Mouse (Mus musculus) limb, embryonic 15.5 days (tissue): ENCODE results near the gene Lrtm2. TPM values are rescaled to one million over a fixed set of nuclear protein-coding genes. Genes with fewer than 3 reads are reported as not detected.

ENCODE experiments used
- ATAC-seq: fragments of 200-750 bp; cut with Nextera tagmentation; 2 replicates; pipeline ENCODE4 v1.8.0; 2017; ENCODE audit warnings: low read depth, moderate TSS enrichment; ENCODE audit not compliant: insufficient number of reproducible peaks, low FRiP score, low TSS enrichment
- H3K27ac ChIP-seq: fragments of 300-500 bp; sonication (generic); 2 replicates; pipeline ENCODE4 v1.5.1; 2015; ENCODE audit warnings: moderate library complexity, mild to moderate bottlenecking, inconsistent platforms
- H3K27me3 ChIP-seq: fragments of 300-500 bp; sonication (generic); 2 replicates; pipeline ENCODE4 v1.6.1; 2015; ENCODE audit warnings: inconsistent platforms
- H3K36me3 ChIP-seq: fragments of 300-500 bp; sonication (generic); 2 replicates; pipeline ENCODE4 v1.6.1; 2015; ENCODE audit warnings: inconsistent platforms
- H3K4me1 ChIP-seq: fragments of 300-500 bp; sonication (generic); 2 replicates; pipeline ENCODE4 v1.6.1; 2015; ENCODE audit warnings: inconsistent platforms
- H3K4me2 ChIP-seq: fragments of 300-500 bp; sonication (generic); 2 replicates; pipeline ENCODE4 v1.6.1; 2015; ENCODE audit warnings: mild to moderate bottlenecking, inconsistent platforms
- H3K4me3 ChIP-seq: fragments of 300-500 bp; sonication (generic); 2 replicates; pipeline ENCODE4 v1.5.1; 2015; ENCODE audit warnings: mild to moderate bottlenecking, inconsistent platforms
- H3K9ac ChIP-seq: fragments of 300-500 bp; sonication (generic); 2 replicates; pipeline ENCODE4 v1.6.1; 2015; ENCODE audit warnings: inconsistent platforms
- H3K9me3 ChIP-seq: fragments of 300-500 bp; sonication (generic); 2 replicates; pipeline ENCODE4 v1.6.1; 2016; ENCODE audit warnings: inconsistent platforms
- WGBS: fragments of 180-500 bp; shearing (Covaris S2); methylation state at CpG from one replicate; pipeline ENCODE4 v1.1.7; 2015; 5-methylcytosine and 5-hydroxymethylcytosine counted together
- polyA plus RNA-seq: library from polyadenylated mRNA; unstranded; fragments of >200 nt; fragmentation: Nextera tagmentation; extraction: Ambion mirVana; gene quantifications from 2 replicates; pipeline ENCODE4 v1.2.1, GENCODE M21; 2015

Gene Lrtm2
- polyA plus RNA-seq, 1 experiment from 2014 or later: 0.10 TPM

- H3K36me3 ChIP-seq: no peaks in the 10 kb centered on the region
- H3K27me3 ChIP-seq: peaks cover 50% of the 10 kb centered on the region
- no peak overlapping the region for H3K4me3 ChIP-seq
- H3K9me3 ChIP-seq: no peaks in the 10 kb centered on the region
- H3K27ac ChIP-seq: no peak overlapping the region
- H3K9ac ChIP-seq: no peak overlapping the region
- H3K4me1 ChIP-seq: peaks cover 17% of the 10 kb centered on the region
- ATAC-seq: no peak
- 4% methylated on average over 3 of the region's 3 CpGs for WGBS
- H3K4me2 ChIP-seq: no peak overlapping the region
These were observed 2.6 kb upstream of the Lrtm2 start for GRCm38 (mm10) chr6:119333202-119333601.

GRCm38 (mm10) chr6:119332111-119332510 lies 1.5 kb upstream of the Lrtm2 start:
- H3K4me1 ChIP-seq: peaks cover 17% of the 10 kb centered on the region
- H3K4me2 ChIP-seq: no peak overlapping the region
- H3K9me3 ChIP-seq: no peaks in the 10 kb centered on the region
- peaks cover 61% of the 10 kb centered on the region for H3K27me3 ChIP-seq
- 0% methylated on average over 1 of the region's 1 CpGs for WGBS
- no peak overlapping the region for H3K4me3 ChIP-seq
- no peak overlapping the region for H3K27ac ChIP-seq
- H3K9ac ChIP-seq: no peak overlapping the region
- no peak for ATAC-seq
- H3K36me3 ChIP-seq: no peaks in the 10 kb centered on the region

DNA sequence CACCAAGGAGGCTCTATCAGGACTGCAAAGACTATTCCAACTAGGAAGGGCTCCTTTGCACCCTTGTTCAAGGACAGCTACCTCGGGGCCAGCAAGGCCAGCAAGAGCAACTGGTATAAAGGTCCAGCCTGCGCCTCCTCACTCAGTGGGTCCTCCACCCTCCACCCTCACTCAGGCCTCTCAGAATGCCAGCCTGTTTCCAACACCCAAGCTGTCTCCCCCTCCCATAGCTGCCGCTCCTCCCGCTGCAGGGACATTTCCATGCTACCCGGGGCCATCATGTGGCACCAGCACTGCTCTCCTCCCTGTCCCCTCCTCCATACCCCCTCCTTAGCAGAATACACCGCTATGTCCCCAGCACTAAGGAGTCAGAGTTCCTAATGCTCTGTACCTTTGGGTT lies 630 bp downstream of the Lrtm2 start:
- no peak for ATAC-seq
- H3K9ac ChIP-seq: no peak overlapping the region
- WGBS: 12% methylated on average over 6 of the region's 6 CpGs
- H3K4me3 ChIP-seq: no peak overlapping the region
- peaks cover 79% of the 10 kb centered on the region for H3K27me3 ChIP-seq
- H3K9me3 ChIP-seq: no peaks in the 10 kb centered on the region
- peaks cover 18% of the 10 kb centered on the region for H3K4me1 ChIP-seq
- H3K36me3 ChIP-seq: no peaks in the 10 kb centered on the region
- H3K27ac ChIP-seq: no peak overlapping the region
- no peak overlapping the region for H3K4me2 ChIP-seq

GRCm38 (mm10) chr6:119329215-119329714 lies 1.3 kb downstream of the Lrtm2 start:
- peaks cover 82% of the 10 kb centered on the region for H3K27me3 ChIP-seq
- no peak overlapping the region for H3K4me2 ChIP-seq
- WGBS: 3% methylated on average over 8 of the region's 8 CpGs
- no peak overlapping the region for H3K9ac ChIP-seq
- peaks cover 19% of the 10 kb centered on the region for H3K4me1 ChIP-seq
- H3K9me3 ChIP-seq: no peaks in the 10 kb centered on the region
- ATAC-seq: no peak
- no peaks in the 10 kb centered on the region for H3K36me3 ChIP-seq
- no peak overlapping the region for H3K4me3 ChIP-seq
- no peak overlapping the region for H3K27ac ChIP-seq

DNA sequence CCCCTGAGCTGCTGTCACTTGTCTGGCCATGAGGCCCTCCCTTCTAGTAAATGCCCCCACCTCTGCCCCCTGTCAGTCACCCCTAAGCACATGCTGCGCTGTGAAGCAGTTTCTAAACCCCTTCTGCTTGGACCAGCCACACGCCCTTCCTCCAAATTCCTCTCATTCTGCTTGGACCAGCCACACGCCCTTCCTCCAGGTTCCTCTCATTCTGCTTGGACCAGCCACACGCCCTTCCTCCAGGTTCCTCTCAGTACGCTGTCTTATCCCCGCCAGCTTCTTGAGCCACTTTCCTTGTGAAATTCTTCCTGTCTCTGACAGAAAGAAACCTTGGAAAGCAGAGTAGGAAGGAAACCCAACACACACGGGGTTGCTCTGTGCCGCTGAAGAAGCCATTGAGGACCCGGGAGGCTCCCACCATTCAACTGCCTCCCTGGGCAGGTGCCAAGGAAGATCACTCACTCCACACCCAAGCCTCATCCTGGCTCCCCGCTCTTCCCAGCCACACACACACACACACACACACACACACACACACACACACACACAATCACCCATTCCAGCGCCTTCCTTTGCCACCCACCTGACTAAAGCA lies 1.9 kb downstream of the Lrtm2 start:
- H3K27me3 ChIP-seq: peaks cover 86% of the 10 kb centered on the region
- 14% methylated on average over 11 of the region's 11 CpGs for WGBS
- H3K4me3 ChIP-seq: no peak overlapping the region
- H3K4me1 ChIP-seq: peaks cover 19% of the 10 kb centered on the region
- H3K9ac ChIP-seq: no peak overlapping the region
- no peaks in the 10 kb centered on the region for H3K36me3 ChIP-seq
- no peak overlapping the region for H3K4me2 ChIP-seq
- no peak for ATAC-seq
- H3K9me3 ChIP-seq: no peaks in the 10 kb centered on the region
- no peak overlapping the region for H3K27ac ChIP-seq

DNA sequence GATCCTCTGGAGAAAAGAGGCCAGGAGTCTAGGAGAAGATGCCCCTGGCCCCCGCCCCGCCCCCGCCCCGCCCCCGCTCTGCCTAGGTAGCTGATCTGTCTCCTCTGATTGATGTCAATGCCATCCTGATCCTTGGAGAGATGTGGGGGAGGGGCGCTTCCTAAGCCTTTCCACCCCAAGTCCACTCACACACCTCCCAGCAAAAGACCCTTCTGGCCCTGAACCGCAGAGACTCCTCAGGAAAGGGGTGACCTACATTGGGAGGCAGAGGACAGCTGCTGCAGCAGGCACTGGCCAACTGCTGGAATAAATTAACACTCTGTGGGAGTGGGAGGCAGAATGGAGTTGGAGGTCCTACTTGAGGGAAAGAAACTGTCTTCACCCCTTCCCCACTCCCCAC lies 4.0 kb downstream of the Lrtm2 start:
- ATAC-seq: no peak

DNA sequence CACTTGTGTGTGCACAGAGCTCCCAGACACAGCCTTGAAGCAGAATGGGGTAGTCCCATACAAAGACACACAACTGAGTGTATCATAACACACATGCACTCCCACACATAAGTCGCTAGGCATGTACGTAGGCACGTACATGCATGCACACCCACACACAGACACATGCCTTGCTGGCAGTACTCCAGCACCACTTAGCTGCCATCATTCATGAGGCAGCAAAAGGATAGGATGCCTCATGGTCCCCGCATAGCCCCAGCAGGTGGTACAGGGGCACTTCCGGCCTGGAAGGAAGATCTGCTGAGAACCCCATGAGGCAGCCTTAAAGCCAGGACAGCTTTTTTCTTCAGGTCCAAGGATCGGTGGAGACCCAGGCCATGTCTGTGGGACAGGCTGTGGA lies 4.6 kb downstream of the Lrtm2 start:
- Histone ChIP-seq H3K36me3 (no peaks in the 10 kb centered on the region), H3K4me1 (peaks cover 19% of the 10 kb centered on the region), H3K4me3 (no peak overlapping the region), H3K9ac (no peak overlapping the region), H3K27me3 (peaks cover 66% of the 10 kb centered on the region), H3K4me2 (no peak overlapping the region), H3K27ac (no peak overlapping the region), H3K9me3 (no peaks in the 10 kb centered on the region)
- ATAC-seq: no peak
- WGBS: 66% methylated on average over 6 of the region's 6 CpGs

More for the DNA sequence above, 4.0 kb downstream of the Lrtm2 start:
- Histone ChIP-seq H3K27me3 (peaks cover 70% of the 10 kb centered on the region), H3K9ac (no peak overlapping the region), H3K36me3 (no peaks in the 10 kb centered on the region), H3K4me1 (peaks cover 19% of the 10 kb centered on the region), H3K4me2 (no peak overlapping the region), H3K27ac (no peak overlapping the region), H3K9me3 (no peaks in the 10 kb centered on the region), H3K4me3 (no peak overlapping the region)
- WGBS: 31% methylated on average over 6 of the region's 7 CpGs

GRCm38 (mm10) chr6:119324776-119325175 lies 5.8 kb downstream of the Lrtm2 start:
- Histone ChIP-seq H3K9ac (no peak overlapping the region), H3K27ac (no peak overlapping the region), H3K36me3 (no peaks in the 10 kb centered on the region), H3K27me3 (peaks cover 58% of the 10 kb centered on the region), H3K4me1 (peaks cover 14% of the 10 kb centered on the region), H3K4me2 (no peak overlapping the region), H3K9me3 (no peaks in the 10 kb centered on the region), H3K4me3 (no peak overlapping the region)
- no peak for ATAC-seq
- WGBS: 52% methylated on average over 10 of the region's 10 CpGs

DNA sequence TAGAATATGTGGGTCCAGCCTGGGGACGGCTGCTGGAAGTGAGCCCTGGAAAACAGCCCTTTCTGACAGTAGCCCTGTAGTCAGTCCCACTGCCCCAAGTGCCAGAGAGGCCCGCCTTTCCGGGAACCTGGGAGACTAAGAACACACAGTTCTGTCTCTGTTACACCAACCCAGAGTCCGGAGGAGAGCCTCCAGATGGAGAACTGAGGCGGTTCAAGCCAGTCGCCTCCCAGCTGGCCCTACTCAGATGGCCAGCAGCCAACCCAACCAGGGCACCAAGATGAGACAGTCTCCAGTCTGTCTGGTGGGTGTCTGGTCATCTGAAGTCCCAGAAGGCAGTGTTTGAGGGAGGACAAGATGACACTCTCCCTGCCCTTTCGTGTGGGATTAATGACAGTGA lies 8.8 kb downstream of the Lrtm2 start:
- H3K9ac ChIP-seq: no peak overlapping the region
- H3K4me3 ChIP-seq: no peak overlapping the region
- H3K36me3 ChIP-seq: no peaks in the 10 kb centered on the region
- H3K27ac ChIP-seq: no peak overlapping the region
- peaks cover 28% of the 10 kb centered on the region for H3K27me3 ChIP-seq
- no peaks in the 10 kb centered on the region for H3K9me3 ChIP-seq
- no peak for ATAC-seq
- H3K4me2 ChIP-seq: no peak overlapping the region
- 0 out of 2 replicates have a peak, but pooled peaks cover 2% of the 10 kb centered on the region for H3K4me1 ChIP-seq
- WGBS: 68% methylated on average over 7 of the region's 7 CpGs

DNA sequence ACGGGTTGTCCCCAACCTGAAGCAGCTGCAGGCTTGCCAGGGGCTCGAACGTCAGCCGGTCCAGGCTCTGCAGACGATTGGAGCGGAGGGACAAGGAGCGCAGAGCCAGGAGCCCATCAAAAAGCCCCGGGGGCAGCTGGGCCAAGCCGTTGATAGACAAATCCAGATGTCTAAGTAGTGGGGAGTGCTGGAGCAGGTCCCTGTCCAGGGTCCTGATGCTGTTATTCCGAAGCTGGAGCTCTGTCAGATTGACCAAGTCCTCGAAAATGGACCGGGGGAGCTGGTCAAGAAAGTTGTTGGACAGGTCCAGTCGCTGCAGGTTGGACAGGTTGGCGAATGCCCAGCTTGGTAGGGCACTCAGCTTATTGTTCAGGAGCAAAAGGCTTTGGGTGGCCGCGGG lies 10.1 kb downstream of the Lrtm2 start:
- Histone ChIP-seq H3K9ac (no peak overlapping the region), H3K4me2 (no peak overlapping the region), H3K27ac (no peak overlapping the region), H3K4me3 (no peak overlapping the region), H3K27me3 (peaks cover 16% of the 10 kb centered on the region), H3K36me3 (no peaks in the 10 kb centered on the region), H3K9me3 (no peaks in the 10 kb centered on the region), H3K4me1 (0 out of 2 replicates have a peak, but pooled peaks cover 2% of the 10 kb centered on the region)
- 21% methylated on average over 16 of the region's 16 CpGs for WGBS
- ATAC-seq: no peak

DNA sequence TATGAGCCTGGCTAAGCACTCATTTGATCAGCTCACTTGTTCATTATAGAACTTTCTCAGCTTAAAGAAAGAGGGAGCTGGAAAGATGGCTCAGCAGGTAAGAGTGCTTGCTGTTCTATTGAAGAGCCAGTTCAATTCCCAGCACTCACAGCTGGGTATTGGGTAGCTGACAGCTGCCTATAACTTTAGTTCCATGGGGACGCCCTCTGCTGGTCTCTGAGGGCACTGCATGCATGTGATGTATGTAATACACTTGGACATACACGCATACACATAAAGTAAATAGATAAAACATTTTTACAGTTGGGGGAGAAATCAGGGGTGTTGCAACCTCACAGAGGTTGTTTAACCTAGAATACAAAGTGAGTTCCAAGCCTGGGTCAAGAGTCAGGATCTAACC lies 11.2 kb downstream of the Lrtm2 start:
- WGBS: 74% methylated on average over 2 of the region's 2 CpGs
- no peak for ATAC-seq
- no peak overlapping the region for H3K9ac ChIP-seq
- H3K9me3 ChIP-seq: no peaks in the 10 kb centered on the region
- no peak overlapping the region for H3K27ac ChIP-seq
- H3K27me3 ChIP-seq: peaks cover 11% of the 10 kb centered on the region
- no peak overlapping the region for H3K4me3 ChIP-seq
- H3K36me3 ChIP-seq: no peaks in the 10 kb centered on the region
- H3K4me2 ChIP-seq: no peak overlapping the region
- no peaks in the 10 kb centered on the region for H3K4me1 ChIP-seq

DNA sequence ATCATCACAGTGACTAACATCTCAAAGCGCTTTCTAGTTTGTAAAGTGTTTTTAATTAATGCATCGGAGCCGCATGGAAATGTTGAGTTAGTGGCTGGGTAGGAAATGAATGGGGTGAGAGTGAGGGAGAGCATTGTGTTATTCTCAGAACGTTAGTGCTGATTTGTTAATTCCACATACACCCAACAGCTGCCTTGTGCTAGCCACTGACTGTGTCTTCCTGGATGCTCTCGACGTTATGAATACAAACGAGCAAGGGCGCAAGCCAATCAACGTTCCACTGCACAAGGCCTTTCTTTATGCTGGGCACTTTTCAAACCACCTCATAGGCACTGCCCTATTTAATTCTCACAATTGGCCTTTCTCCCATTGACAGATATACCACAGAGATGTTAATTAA lies 11.8 kb downstream of the Lrtm2 start:
- H3K27ac ChIP-seq: no peak overlapping the region
- ATAC-seq: no peak
- 79% methylated on average over 9 of the region's 9 CpGs for WGBS
- H3K27me3 ChIP-seq: peaks cover 6% of the 10 kb centered on the region; the same call in 1 of the 2 replicates
- no peaks in the 10 kb centered on the region for H3K4me1 ChIP-seq
- H3K9ac ChIP-seq: no peak overlapping the region
- H3K36me3 ChIP-seq: no peaks in the 10 kb centered on the region
- no peak overlapping the region for H3K4me3 ChIP-seq
- no peak overlapping the region for H3K4me2 ChIP-seq
- no peaks in the 10 kb centered on the region for H3K9me3 ChIP-seq
